Mouse (Mus musculus): Measurements from ENCODE around the gene Pxn. TPM values are rescaled to one million over a fixed set of nuclear protein-coding genes. Genes with fewer than 3 reads are reported as not detected.

The Pxn gene
- total and polyA plus RNA-seq, 2 experiments from 2014 or later: 19.9 to 66.6 TPM

DNA sequence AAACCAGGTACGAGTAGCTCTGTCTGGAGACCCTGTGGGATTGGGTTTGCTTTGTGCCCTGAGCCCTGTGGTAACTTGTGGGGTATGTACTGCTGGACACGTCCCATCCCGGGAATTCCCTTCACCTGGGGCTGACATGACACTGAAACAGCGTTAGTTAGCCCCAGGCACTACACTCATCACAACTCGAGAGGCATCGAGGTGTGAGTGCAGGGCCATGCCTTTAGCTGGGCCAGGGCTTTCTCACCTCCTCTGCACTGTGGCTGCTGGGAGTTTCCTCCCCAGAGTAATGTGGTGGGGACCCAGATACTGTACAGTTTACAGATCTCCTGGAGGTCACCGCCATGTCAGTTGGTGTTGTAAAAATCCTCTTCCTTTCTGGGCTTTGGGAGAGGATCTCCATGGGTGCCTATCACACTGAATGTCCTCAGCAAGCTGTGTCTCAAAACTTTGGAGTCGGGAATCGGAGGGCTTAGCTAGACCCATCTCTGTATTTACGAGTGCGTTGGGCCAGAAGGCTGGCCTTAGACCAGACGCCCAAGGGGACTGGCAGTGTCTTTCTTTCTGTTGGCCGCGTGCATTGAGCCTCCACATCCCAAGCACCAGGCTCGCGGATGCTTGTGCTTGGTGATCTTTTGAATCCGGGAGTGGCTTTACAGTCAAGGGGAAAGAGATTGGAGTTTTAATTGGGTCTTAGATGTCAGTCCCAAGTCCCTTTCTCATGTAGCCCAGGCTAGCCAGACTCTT, 20.2 kb downstream of the Pxn start:
- Histone ChIP-seq H3K4me2 (ENCODE audit: low read depth, low read length) (no peak overlapping the region), H3K9ac (replicated peaks; ENCODE audit: low read depth, low read length) (no peak overlapping the region), H3K9me3 (replicated peaks; ENCODE audit: control insufficient read depth, low read length) (no peaks in the 10 kb centered on the region), H3K4me1 (ENCODE audit: control insufficient read depth, insufficient read depth) (peaks cover 70% of the 10 kb centered on the region), H3K36me3 (replicated peaks; ENCODE audit: control insufficient read depth, insufficient read depth, low read length) (no peaks in the 10 kb centered on the region), H3K27me3 (ENCODE audit: control insufficient read depth, insufficient read depth, low read length) (no peaks in the 10 kb centered on the region), H3K27ac (ENCODE audit: low read depth) (no peak overlapping the region), H3K4me3 (ENCODE audit: low read depth, low read length) (no peak overlapping the region)
- 86% methylated on average over 17 of the region's 17 CpGs for WGBS
- no peak for ATAC-seq (ENCODE audit: insufficient read depth, low read depth)
- TF ChIP-seq CTCF (IDR thresholded peaks at IDR 0.05; ENCODE audit: low read depth) (no peak), EP300 (IDR thresholded peaks at IDR 0.05; ENCODE audit: low read depth) (no peak)
- DNase-seq (ENCODE audit: low spot score): no peak

DNA sequence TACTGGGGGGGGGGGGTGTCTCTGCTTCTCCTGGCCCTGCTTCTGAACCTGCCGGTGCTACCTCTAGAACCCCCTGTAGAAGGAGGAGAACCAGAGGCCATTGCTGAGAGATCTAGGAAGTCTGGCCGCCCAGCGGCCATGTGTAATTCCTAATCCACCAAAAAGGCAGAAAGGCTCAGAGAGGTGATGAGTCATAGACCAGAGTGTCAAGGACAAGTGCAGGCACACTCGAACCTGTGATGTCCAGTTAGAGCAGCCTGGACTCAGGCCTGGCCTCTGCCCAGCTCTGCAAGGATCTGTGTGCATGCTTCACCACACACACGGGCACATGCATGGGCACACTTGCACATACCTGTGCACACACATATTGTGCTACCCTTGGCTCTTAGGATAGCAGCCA, 21.7 kb downstream of the Pxn start:
- no peak overlapping the region for H3K4me3 ChIP-seq (ENCODE audit: low read depth, low read length)
- H3K4me1 ChIP-seq (ENCODE audit: control insufficient read depth, insufficient read depth): peaks cover 72% of the 10 kb centered on the region
- TF ChIP-seq EP300 (IDR thresholded peaks at IDR 0.05; ENCODE audit: low read depth) (no peak), CTCF (IDR thresholded peaks at IDR 0.05; ENCODE audit: low read depth) (no peak)
- H3K36me3 ChIP-seq (replicated peaks; ENCODE audit: control insufficient read depth, insufficient read depth, low read length): no peaks in the 10 kb centered on the region
- 71% methylated on average over 5 of the region's 5 CpGs for WGBS
- DNase-seq (ENCODE audit: low spot score) (no peak), ATAC-seq (ENCODE audit: insufficient read depth, low read depth) (no peak)
- no peaks in the 10 kb centered on the region for H3K9me3 ChIP-seq (replicated peaks; ENCODE audit: control insufficient read depth, low read length)
- H3K27me3 ChIP-seq (ENCODE audit: control insufficient read depth, insufficient read depth, low read length): no peaks in the 10 kb centered on the region
- no peak overlapping the region for H3K27ac ChIP-seq (ENCODE audit: low read depth)
- no peak overlapping the region for H3K9ac ChIP-seq (replicated peaks; ENCODE audit: low read depth, low read length)
- no peak overlapping the region for H3K4me2 ChIP-seq (ENCODE audit: low read depth, low read length)

GRCm38 (mm10) chr5:115529364-115529741, 22.9 kb downstream of the Pxn start:
- Histone ChIP-seq H3K36me3 (replicated peaks; ENCODE audit: control insufficient read depth, insufficient read depth, low read length) (no peaks in the 10 kb centered on the region), H3K9me3 (replicated peaks; ENCODE audit: control insufficient read depth, low read length) (no peaks in the 10 kb centered on the region), H3K4me2 (ENCODE audit: low read depth, low read length) (no peak overlapping the region), H3K27me3 (ENCODE audit: control insufficient read depth, insufficient read depth, low read length) (no peaks in the 10 kb centered on the region), H3K4me1 (ENCODE audit: control insufficient read depth, insufficient read depth) (peaks cover 76% of the 10 kb centered on the region), H3K27ac (ENCODE audit: low read depth) (peak overlapping the region; percentile 93), H3K4me3 (ENCODE audit: low read depth, low read length) (no peak overlapping the region), H3K9ac (replicated peaks; ENCODE audit: low read depth, low read length) (0 out of 2 replicates have a peak overlapping the region, but pooled peaks have one; percentile 20)
- whole genome bisulfite sequencing: 23% methylated on average over 8 of the region's 8 CpGs
- no peak for DNase-seq (ENCODE audit: low spot score)
- no peak for ATAC-seq (ENCODE audit: insufficient read depth, low read depth)
- TF ChIP-seq CTCF (IDR thresholded peaks at IDR 0.05; ENCODE audit: low read depth): no peak
- TF ChIP-seq EP300 (IDR thresholded peaks at IDR 0.05; ENCODE audit: low read depth): no peak

- Histone ChIP-seq H3K9ac (replicated peaks; ENCODE audit: low read depth, low read length) (peak overlapping the region; percentile 15; the same call in 1 of the 2 replicates), H3K9me3 (replicated peaks; ENCODE audit: control insufficient read depth, low read length) (no peaks in the 10 kb centered on the region), H3K4me1 (ENCODE audit: control insufficient read depth, insufficient read depth) (peaks cover 76% of the 10 kb centered on the region), H3K27me3 (ENCODE audit: control insufficient read depth, insufficient read depth, low read length) (no peaks in the 10 kb centered on the region), H3K36me3 (replicated peaks; ENCODE audit: control insufficient read depth, insufficient read depth, low read length) (no peaks in the 10 kb centered on the region), H3K27ac (ENCODE audit: low read depth) (peak overlapping the region; percentile 93), H3K4me3 (ENCODE audit: low read depth, low read length) (no peak overlapping the region), H3K4me2 (ENCODE audit: low read depth, low read length) (peak overlapping the region; percentile 21; the same call in 1 of the 2 replicates)
- ATAC-seq (ENCODE audit: insufficient read depth, low read depth) (no peak), DNase-seq (ENCODE audit: low spot score) (no peak)
- TF ChIP-seq CTCF (IDR thresholded peaks at IDR 0.05; ENCODE audit: low read depth) (no peak), EP300 (IDR thresholded peaks at IDR 0.05; ENCODE audit: low read depth) (no peak)
- WGBS: 32% methylated on average over 7 of the region's 7 CpGs
These were observed 23.4 kb downstream of the Pxn start for GRCm38 (mm10) chr5:115529742-115530446.

- Histone ChIP-seq H3K27me3 (ENCODE audit: control insufficient read depth, insufficient read depth, low read length) (no peaks in the 10 kb centered on the region), H3K36me3 (replicated peaks; ENCODE audit: control insufficient read depth, insufficient read depth, low read length) (no peaks in the 10 kb centered on the region), H3K9me3 (replicated peaks; ENCODE audit: control insufficient read depth, low read length) (no peaks in the 10 kb centered on the region), H3K27ac (ENCODE audit: low read depth) (peak overlapping the region; percentile 93), H3K4me2 (ENCODE audit: low read depth, low read length) (peak overlapping the region; percentile 21; the same call in 1 of the 2 replicates), H3K4me3 (ENCODE audit: low read depth, low read length) (no peak overlapping the region), H3K9ac (replicated peaks; ENCODE audit: low read depth, low read length) (peak overlapping the region; percentile 15; the same call in 1 of the 2 replicates), H3K4me1 (ENCODE audit: control insufficient read depth, insufficient read depth) (peaks cover 78% of the 10 kb centered on the region)
- DNase-seq (ENCODE audit: low spot score) (no peak), ATAC-seq (ENCODE audit: insufficient read depth, low read depth) (no peak)
- TF ChIP-seq EP300 (IDR thresholded peaks at IDR 0.05; ENCODE audit: low read depth) (no peak), CTCF (IDR thresholded peaks at IDR 0.05; ENCODE audit: low read depth) (no peak)
- 52% methylated on average over 8 of the region's 8 CpGs for WGBS
These were observed 24.0 kb downstream of the Pxn start for GRCm38 (mm10) chr5:115530447-115530809.
